Mouse (Mus musculus) urinary bladder, adult 2 months (tissue): ENCODE measurements around the gene Elovl6. TPM values are rescaled to one million over a fixed set of nuclear protein-coding genes. Genes with fewer than 3 reads are reported as not detected.

ENCODE experiments used
- DNase-seq: peaks from one replicate; pipeline ENCODE4 v3.0.0; 2022; ENCODE audit warnings: low spot score
- polyA plus RNA-seq: library from polyadenylated mRNA; depleted of rRNA; stranded (reverse); fragments of >200 nt; gene quantifications from 2 replicates; pipeline ENCODE4 v1.2.3, GENCODE M21; 2012

Gene Elovl6
- polyA plus RNA-seq, 1 experiment, result 34.2 TPM

DNA sequence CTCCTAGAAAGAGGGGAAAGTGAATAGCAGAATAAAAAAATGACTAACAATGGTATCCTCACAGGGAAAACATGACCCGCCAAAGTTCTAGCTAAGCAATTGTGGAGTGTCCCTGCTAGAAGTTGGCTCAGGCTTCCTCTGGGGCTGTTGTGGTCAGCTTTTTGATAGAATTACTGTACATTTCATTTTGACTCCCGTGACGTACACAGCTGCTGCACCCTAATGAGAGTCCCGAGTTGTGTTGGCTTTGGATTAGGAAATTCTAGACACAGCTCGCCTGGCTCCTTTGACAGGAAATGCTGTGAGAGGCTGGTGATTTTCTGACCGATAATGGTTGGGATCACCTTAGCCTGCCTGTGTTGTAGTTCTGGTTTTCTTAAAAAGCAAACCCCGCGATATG is 79.5 kb downstream of the Elovl6 start:
- DNase-seq, result no peak

DNA sequence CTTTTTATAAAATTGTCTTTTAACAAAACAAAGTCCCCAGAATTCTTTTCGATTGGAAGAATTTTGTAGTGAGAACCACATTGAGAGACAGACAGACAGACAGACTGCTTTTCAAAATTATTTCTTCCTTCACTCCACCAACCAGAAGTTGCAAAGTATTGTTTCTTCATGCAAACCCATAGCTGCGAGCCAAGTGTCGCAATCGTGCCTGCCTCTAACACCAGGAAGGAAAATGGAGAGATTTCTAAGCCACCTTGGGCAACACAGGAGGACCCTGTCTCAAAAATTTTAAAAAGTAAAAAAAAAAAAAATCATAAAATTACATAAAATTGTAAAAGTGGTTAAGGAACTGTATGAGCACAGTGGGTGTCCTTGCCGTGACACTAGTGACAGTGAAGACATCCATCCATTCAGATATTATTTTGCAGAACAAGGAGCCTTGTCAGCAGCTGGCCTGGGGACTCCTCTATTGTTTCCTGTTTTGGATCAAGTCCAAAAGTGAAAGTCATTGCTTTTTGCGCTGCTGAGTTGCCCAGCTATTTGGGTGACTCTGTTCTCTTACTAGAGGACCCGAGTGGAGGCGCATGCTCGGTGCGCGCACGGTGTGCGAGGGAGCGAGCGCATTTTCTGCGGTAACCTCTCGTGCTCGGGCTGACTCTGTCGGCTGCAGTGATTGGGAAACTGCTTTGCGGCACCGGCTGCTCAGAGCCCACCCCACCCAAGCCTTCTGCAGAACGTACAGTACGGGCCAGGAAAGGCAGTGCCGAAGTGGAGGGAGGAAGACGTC is 80.3 kb downstream of the Elovl6 start:
- DNase-seq, result no peak

DNA sequence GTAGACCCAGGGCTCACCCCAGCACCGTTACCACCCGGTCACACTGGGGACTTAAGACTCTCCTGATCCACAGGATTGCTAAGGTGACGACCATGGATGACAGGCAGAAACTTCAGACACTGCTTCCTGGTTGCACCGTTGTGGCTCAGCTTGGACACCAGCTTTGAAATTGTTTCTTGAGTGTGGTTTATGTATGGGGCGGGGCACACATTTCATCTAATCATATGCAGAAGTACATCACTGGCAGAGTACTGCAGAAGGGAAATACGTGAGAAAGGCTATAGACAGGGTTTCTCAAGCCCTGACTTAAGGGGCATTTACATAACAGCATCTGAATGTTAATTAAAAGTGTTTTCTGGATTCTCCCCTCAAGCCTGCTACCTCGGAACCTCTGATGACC is 81.6 kb downstream of the Elovl6 start:
- DNase-seq, result no peak

DNA sequence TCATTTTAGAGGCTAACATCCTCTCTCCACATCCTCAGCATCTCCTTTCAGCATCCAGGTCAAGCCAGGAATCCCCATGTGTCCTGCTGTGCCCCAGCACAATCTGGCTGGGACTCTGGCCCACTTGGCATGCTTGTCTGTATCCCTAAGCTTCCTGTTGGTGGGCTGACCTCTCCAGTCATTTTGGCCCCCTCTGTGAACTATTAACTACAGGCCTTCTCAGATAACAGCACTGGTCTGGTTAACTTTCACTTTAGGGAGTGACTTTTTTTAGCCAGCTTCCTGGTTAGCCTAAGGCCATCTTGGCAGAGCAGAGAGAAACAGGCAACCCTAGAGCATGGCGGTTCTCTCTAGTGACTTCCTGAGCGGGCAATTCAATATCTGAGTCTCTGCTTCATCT is 82.1 kb downstream of the Elovl6 start:
- DNase-seq, result no peak

DNA sequence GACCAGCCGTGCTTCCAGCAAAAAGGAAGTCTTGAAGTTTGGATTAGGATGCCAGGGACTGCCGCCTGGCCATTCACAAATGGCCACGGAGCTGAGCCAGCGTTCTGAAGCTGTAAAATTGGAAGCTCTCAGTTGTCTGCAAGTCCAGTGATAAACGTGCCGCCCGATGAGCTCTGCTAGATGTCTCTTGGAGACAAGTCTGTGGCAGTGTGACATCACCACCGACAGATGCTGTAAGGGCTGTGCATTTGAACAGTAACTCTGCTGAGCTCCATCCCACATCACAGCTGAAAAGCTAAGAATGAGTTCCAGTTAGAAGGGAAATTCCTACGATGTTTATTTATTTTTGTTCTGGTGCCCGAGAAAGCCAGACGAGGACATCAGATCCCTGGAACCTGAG is 85.3 kb downstream of the Elovl6 start:
- DNase-seq, result no peak

DNA sequence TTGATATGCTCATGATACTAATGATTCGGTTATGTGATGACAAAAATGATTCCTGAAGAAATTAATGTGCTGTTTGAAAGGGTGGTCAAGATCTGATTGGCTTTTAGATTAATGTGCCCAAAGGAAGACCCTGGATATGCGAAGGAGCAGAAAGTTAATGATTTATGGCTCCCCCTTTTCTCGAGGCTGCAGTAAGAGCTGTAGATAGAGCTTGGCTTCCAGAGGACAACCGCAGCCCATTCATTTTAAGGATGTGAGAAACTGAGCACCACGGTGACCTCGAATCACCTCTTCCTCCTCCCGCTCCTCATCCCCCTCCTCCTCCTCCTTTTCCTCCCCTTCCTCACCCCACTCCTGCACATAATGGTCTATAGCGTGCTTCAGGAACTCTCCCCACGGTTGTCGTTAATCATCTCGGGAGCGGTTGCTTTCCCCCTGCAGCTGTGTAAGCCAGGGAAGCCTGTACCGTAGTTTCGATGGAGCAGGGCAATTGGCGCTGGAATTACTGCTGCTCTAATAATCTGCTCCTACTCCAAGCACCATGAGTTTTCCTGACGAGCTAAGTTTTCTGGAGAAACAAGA is 87.1 kb downstream of the Elovl6 start:
- DNase-seq, result no peak

DNA sequence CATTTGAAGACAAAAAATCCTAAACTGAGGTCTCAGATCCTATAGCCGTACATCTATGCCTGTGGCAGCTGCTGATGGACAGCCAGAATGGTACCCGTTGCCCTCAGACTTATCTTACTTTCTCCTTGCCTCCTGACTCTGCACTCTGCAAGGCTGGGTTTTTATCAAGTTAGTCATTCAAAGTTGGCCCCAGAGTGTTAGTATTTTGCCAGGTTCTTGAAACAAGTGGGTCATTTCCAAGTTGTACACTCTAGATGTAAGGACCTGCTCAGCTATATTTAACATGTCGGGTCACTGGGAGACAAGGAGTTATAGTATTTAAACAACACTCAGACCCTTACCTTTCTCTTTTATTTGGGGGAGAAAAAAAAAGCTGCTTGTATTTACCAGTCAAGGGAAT is 88.6 kb downstream of the Elovl6 start:
- DNase-seq, result no peak

DNA sequence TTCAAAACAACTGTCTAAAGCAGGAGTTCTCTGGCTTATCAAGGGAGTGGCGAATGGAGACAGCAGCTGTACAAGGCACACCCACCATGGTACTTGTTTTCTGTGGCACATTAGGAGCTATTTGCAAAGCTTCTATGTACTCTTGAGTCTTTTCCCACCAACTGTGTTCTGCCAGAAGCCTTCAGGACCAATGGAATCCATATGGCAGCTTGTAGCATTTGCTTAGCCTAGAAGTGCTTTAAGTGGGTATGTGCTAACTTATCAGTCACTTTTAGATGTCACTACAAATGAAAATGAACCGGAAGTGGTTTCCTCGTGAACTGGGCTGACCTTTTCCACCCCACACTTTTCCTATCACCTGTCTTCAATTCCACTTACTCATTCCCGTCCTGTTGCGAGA is 89.1 kb downstream of the Elovl6 start:
- DNase-seq, result no peak

DNA sequence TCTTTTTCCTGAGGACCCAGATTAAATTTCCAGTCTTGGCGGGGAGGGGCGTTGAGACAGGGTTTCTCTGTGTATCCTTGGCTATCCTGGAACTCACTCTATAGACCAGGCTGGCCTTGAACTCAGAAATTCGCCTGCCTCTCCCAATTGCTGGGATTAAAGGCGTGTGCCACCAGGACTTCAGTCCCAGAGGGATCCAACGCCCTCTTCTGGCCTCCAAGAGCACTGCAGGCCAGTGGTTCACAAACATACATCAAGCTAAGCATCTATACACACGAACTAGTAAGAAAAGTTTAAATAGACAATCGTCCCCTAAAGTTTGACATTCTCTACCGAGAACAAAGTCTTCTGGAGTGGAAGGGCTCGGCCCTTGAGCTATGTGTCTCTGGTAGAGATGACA is 90.0 kb downstream of the Elovl6 start:
- DNase-seq, result no peak

DNA sequence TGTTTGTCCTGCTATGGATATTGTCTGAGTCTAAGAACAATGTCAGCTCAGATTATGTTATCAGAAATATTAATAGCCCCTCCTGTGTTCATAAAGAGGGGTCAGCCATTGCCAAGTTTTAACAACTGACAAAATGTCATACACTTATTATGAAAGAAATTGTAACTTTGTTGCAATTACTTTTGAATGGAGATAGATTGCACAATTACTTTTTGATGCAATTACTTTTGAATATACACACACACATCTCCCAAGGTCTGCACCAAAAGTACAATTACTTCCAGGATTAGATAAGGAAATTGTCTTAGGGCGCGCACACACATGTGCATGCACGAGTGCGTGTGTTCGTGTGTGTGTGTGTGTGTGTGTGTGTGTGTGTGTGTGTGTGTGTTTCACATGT is 90.5 kb downstream of the Elovl6 start:
- no peak for DNase-seq

DNA sequence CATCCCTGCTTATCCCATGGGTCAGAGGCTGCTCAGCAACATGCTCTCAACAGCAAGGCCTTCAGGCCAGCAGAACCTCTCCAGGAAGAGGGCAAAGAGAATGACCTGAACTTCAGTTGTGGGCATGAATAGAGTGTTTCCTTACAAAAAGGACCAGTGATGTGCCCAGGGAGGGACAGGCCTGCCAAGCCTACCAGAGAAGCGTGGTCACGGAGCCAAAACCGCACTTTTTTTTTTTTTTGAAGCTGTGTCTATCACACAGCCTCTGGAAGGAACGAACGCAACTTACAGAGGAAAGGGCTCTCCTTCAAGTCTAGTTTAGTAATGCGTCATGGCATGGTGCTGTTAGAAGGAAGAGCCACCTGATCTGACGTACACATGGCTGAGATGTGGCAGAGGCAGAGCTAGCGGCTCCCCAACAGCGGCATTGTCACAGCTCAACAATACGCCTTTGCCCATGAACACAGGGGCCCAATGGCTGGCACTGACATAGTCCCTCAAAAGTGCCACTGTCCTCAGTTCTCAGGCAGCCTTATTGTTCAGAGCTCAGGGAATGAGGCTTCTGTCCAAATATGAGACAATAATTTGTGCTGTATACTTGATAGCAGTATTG is 92.1 kb downstream of the Elovl6 start:
- DNase-seq, result no peak

DNA sequence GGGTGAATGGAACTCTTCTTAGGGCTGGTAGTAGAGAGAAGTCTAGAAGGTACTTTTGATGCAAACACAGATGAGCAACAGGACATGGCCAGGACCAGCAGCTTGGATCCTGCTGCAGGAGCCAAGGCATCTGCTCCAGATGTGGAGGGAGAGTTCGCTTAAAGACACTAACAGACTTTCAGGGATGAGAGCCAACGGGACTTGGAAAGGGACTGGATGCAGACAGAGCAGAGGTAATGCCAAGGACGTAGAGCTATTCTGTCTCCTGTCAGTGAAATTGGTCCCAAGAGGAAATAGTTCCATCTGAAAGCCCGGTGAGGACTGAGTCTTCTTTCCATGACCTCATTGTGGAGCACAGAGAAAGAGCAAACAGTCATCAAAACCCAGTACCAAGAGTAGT is 95.1 kb downstream of the Elovl6 start:
- no peak for DNase-seq

DNA sequence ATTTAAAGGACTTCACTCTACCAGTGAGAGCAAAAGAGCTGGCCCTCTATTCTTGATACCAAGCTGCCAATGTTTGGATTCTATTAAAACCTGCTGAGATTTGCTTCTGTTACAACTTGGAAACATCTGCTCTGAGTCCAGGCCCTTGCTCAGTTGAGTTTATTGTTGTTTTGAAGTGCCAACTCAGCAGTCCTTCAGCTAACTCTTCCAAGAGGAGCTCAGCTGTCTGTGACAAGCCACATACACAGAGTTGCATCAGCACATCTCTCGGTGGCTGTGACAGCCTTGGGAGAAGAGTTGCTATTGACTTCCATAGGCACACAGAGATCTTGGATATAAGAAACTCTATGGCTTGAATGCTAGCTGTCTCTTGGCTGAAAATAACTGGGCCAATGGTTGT is 98.9 kb downstream of the Elovl6 start:
- DNase-seq, result no peak

DNA sequence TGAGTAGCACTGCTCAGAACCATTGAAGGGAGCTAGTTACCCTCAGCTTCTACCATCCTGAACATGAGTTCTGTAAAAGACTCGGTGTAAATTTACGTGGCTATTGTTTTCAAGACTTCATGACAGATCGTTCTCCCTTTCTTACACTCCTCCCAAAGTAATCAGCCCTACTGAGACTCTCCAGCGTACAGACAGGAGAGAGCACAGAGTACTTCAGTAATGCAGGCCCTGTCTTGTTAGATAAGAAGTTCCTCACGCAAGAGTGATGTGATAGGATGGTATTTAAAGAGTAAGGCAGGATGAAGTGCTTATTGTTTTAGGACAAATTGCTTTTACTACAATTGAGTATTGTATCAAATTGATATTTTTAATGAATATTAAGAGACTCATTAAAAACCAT is 99.7 kb downstream of the Elovl6 start:
- no peak for DNase-seq

DNA sequence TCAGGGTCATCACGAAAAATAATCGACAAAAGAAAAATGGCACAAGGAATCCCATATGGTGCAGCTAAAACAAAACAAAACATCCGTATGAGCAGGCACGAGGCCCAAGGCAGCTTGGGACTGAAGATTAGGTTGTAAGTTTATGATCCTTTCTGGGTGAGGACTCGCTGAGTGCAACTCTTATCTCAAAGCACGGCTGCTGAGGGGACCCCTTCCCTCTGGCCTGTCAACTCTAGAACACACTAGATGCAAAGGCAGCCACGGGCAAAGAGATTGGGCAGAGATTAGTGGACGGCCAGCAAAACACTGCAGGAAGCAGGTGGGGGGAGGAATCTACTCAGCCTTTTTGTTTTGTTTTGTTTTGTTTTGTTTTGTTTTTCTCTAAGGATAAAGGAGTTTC is 101.4 kb downstream of the Elovl6 start:
- DNase-seq, result no peak

DNA sequence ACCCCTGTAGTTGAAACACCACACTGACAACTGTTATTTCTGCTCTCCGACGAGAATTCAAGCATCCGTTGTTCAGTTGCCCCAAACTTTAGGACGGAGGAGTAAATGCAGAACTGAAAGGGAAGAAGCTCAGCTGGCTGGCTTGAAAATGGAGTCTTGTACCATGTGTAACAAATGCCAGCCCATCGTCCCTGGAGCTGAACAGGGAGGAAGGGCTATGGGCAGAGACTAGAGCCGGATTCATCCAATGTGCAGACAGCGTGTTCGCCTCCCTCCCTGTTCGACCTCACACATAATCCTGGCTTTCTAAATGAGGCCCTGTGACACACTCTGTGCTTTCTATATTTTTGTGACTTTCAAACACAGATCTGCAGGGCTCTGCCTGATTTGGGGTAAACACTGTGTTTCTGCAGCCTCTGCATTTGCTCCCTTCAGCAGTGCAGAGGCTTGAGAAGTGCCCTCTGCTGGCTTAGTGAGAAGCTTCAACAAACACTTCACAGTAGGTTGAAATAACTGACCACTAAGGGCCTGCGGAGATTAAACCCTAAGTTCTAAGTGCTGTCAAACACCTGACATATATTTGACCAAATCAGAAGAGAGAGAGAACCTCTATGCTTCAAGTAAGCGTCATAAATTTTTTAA is 102.2 kb downstream of the Elovl6 start:
- DNase-seq, result no peak

DNA sequence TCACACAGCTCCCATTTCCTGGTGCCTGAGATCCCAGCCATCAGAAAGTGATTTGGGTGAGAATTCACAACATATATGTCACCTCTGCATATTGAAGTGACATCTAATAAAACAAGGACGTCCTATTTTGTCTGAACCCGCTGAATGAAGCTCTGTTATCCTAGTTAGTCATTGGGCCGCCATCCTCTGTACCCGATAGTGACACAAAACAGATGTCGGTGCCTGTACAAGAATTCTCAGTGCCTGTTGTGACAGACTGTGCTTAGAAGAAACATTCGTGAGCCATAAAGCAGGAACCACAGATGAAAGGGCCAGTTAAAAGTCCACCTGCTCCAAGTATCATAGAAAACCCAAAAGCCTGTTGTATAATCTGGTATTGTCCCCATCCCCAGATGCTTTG is 105.3 kb downstream of the Elovl6 start:
- DNase-seq, result no peak

DNA sequence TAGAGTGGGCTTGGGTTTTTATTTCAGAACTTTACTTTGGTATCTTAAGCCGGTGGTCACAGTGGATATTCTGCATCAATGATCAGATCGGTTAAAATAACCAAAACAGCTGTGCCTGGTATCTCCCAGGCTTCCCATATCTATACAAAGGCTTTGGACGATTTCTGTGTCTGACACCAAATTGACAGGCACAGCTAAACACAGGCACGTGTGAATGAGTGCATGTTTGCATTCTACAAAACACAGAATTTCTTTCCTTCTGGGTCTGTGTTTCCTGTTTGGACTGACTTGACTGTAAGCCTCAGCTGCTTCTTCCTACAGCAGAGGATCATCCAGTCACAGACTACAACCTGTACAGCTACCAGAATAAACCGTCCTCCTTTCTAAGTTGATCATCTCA is 107.5 kb downstream of the Elovl6 start:
- DNase-seq, result no peak

DNA sequence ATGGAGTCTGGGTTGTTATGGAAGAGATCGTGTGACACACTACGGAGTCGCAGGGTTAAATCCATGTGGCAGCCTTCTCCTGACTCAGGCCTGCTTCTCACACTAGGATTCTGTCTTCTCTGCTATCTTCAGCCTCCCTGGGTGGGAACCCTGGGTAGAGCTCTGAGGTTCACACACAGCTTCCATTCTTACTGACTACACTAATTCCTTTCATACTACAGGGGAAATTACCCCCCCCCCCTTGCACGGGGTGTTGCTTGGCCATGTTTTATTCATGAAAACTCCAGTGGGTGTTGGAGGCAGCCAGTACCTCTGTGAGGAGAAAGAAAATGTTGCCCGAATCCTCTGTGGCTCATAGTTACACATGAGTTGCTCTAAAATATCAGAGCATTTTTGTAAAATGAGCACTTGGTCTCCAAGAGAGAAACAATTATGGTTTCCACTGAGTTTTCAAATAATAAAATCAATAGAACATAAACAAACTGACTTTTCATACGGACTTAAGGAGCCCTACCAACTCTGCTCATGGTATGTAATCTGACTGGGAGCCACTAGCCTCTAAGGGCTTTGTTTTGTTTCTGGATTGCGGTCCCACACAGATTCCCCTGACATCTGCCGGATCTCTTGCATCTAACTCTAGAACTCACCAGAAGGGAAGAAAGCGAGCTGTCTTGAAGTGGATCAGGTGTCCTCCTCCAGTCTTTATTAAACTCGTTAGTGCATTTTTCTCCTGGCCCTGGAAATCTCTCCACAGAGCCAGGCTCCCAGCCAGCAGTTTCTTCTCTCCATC is 108.3 kb downstream of the Elovl6 start:
- DNase-seq, result no peak

DNA sequence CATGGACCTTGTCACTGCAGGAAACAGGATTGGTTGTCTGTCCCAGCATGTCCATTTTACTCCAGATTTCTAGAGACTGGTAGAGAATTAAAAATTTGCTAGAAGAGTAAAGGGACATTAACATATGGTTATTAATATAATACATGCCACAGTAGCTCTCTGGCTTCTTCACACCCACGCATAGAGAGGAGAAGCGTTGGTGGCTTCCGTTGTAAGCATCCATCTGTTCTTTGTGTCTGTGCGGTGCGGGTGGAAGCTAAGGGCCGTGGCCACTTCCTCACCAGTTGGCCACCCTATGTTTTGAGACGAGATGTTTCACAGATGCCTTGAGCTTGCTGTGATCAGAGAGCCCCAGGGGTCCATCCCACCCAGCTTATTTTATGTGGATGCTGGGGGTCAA is 109.5 kb downstream of the Elovl6 start:
- no peak for DNase-seq

DNA sequence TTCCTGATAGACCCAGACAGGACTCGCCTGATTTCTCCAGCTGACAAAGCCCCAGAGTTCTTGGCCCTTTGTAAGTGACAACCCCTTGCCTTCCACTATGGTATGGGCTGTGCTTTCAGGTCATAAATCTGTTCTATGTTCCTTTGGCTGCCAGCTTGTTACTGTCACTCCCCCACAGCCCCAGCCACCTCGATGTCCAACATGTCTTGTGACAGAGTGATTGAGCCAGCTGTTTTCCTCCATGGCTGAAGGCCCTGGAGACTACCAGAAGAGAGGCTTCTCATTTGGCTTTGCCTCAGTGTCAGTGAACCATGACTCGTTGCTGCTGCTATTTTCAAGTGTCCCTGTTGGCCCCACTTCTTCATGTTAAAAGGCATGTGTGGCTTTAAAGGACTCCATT is 113.3 kb downstream of the Elovl6 start:
- DNase-seq, result no peak

DNA sequence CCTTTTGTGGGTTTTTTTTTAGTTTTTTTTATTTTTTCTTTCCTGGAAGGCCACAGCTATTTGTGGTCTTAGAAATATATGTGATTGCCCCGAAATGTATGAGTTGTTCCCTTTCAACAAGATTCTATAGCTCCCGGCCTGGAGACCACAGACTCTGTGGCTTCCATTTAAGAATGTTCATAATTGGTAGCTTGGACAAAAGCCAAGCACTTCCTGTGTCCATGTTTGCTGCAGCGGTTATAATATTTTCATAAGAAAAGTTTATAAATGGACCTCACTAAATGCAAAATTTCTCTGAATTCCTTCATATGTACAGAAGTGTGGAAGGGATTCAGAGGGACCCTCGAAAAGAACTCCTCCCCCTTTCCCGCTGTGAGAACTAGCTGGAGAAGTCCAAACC is 114.6 kb downstream of the Elovl6 start:
- DNase-seq, result no peak
